Mouse (Mus musculus) embryo, embryonic 10 days (tissue): ENCODE data around the gene Cacna1i.

Experiments used
- DNase-seq: peaks from one replicate; pipeline ENCODE4 v3.0.0-alpha.2; 2015; ENCODE audit warnings: low spot score

Cacna1i gene

GRCm38 (mm10) chr15:80286851-80287415 is at the start of gene Cacna1i:
Gene Cacna1i (plus strand): TSS chr15:80287238.
- DNase-seq, result peak; percentile 29

- no peak for DNase-seq
These were observed 38.9 kb upstream of the Cacna1i start for GRCm38 (mm10) chr15:80248135-80248534.

- no peak for DNase-seq
These were observed 38.4 kb upstream of the Cacna1i start for GRCm38 (mm10) chr15:80248596-80248995.

GRCm38 (mm10) chr15:80249672-80250071 is 37.4 kb upstream of the Cacna1i start:
- no peak for DNase-seq

GRCm38 (mm10) chr15:80250586-80250985 is 36.5 kb upstream of the Cacna1i start:
- no peak for DNase-seq

- peak; percentile 49 for DNase-seq
These were observed 33.5 kb upstream of the Cacna1i start for GRCm38 (mm10) chr15:80253530-80253929.

- no peak for DNase-seq
These were observed 32.8 kb upstream of the Cacna1i start for GRCm38 (mm10) chr15:80254207-80254606.

- peak; percentile 100 for DNase-seq
These were observed 32.0 kb upstream of the Cacna1i start, which contains the start of gene Atf4 for GRCm38 (mm10) chr15:80254847-80255645. Gene Atf4 (plus strand): TSS chr15:80255184.

- peak; percentile 84 for DNase-seq
These were observed 31.4 kb upstream of the Cacna1i start for GRCm38 (mm10) chr15:80255646-80256121.

GRCm38 (mm10) chr15:80256242-80256641 is 30.8 kb upstream of the Cacna1i start:
- no peak for DNase-seq

- no peak for DNase-seq
These were observed 30.1 kb upstream of the Cacna1i start for GRCm38 (mm10) chr15:80256656-80257601.

- DNase-seq, result no peak
These were observed 29.3 kb upstream of the Cacna1i start for GRCm38 (mm10) chr15:80257602-80258239.

- peak; percentile 34 for DNase-seq
These were observed 28.5 kb upstream of the Cacna1i start for GRCm38 (mm10) chr15:80258240-80259170.

- no peak for DNase-seq
These were observed 27.5 kb upstream of the Cacna1i start for GRCm38 (mm10) chr15:80259406-80260045.

GRCm38 (mm10) chr15:80260677-80261076 is 26.4 kb upstream of the Cacna1i start:
- DNase-seq, result peak; percentile 92

GRCm38 (mm10) chr15:80261100-80261499 is 25.9 kb upstream of the Cacna1i start:
- DNase-seq, result no peak

GRCm38 (mm10) chr15:80263610-80264575 is 23.1 kb upstream of the Cacna1i start, which contains the start of gene Rps19bp1:
Gene Rps19bp1 (minus strand): TSS chr15:80264315.
- peak; percentile 95 for DNase-seq

GRCm38 (mm10) chr15:80266281-80266680 is 20.8 kb upstream of the Cacna1i start:
- DNase-seq, result peak; percentile 93
